Mouse (Mus musculus) embryonic fibroblast, embryonic 13.5 days (primary cell): Measurements from ENCODE around the gene Dis3l2. TPM values are rescaled to one million over a fixed set of nuclear protein-coding genes. Genes with fewer than 3 reads are reported as not detected.

Experiments used
- H3K27ac ChIP-seq: 2 replicates; pipeline ENCODE4 v1.5.1; 2012; ENCODE audit warnings: low read length, control low read depth, inconsistent platforms; ENCODE audit not compliant: insufficient read depth
- H3K4me1 ChIP-seq: 2 replicates; pipeline ENCODE4 v1.6.1; 2011; ENCODE audit warnings: low read length; ENCODE audit not compliant: control insufficient read depth, insufficient read depth
- H3K4me3 ChIP-seq: 2 replicates; pipeline ENCODE4 v1.5.1; 2011; ENCODE audit warnings: mild to moderate bottlenecking, control low read depth, low read length; ENCODE audit not compliant: insufficient read depth
- CTCF ChIP-seq: IDR thresholded peaks from 2 replicates; pipeline ENCODE4 v1.5.1; 2011; ENCODE audit warnings: mild to moderate bottlenecking, control low read depth, low read length, moderate library complexity, borderline replicate concordance; ENCODE audit not compliant: insufficient read depth
- POLR2A ChIP-seq: IDR thresholded peaks from 2 replicates; pipeline ENCODE4 v1.6.1; 2011; ENCODE audit warnings: low read depth, mild to moderate bottlenecking, control low read depth, low read length, moderate library complexity
- polyA plus RNA-seq: library from polyadenylated mRNA; stranded (reverse); fragments of >200 nt; gene quantifications from 2 replicates; pipeline ENCODE4 v1.2.4, GENCODE M21; 2011; ENCODE audit warnings: low read depth; ENCODE audit not compliant: missing spikeins, insufficient read length

Gene Dis3l2
- polyA plus RNA-seq, 1 experiment: 7.5 TPM

GRCm38 (mm10) chr1:87086964-87087363 is 383.4 kb downstream of the Dis3l2 start:
- Histone ChIP-seq H3K4me3 (no peak overlapping the region), H3K27ac (no peak overlapping the region), H3K4me1 (no peaks in the 10 kb centered on the region)
- TF ChIP-seq CTCF (0 out of 2 replicates have a peak, but pooled peaks have one; percentile 5), POLR2A (no peak)

- TF ChIP-seq CTCF: no peak
- TF ChIP-seq POLR2A: no peak
- Histone ChIP-seq H3K4me1 (no peaks in the 10 kb centered on the region), H3K27ac (no peak overlapping the region), H3K4me3 (no peak overlapping the region)
These were observed 385.6 kb downstream of the Dis3l2 start for GRCm38 (mm10) chr1:87089251-87089650.

GRCm38 (mm10) chr1:87089828-87090227 is 386.2 kb downstream of the Dis3l2 start, which contains the start of gene Alppl2:
Alppl2 (minus strand) TSS chr1:87089928.
- TF ChIP-seq POLR2A (no peak), CTCF (no peak)
- H3K27ac ChIP-seq: no peak within 1 kb of the TSS
- H3K4me3 ChIP-seq: no peak within 1 kb of the TSS
- no peaks in the 10 kb centered on the region for H3K4me1 ChIP-seq

- Histone ChIP-seq H3K4me3 (no peak overlapping the region), H3K4me1 (no peaks in the 10 kb centered on the region), H3K27ac (no peak overlapping the region)
- TF ChIP-seq CTCF (no peak), POLR2A (no peak)
These were observed 392.0 kb downstream of the Dis3l2 start for GRCm38 (mm10) chr1:87095642-87096041.

GRCm38 (mm10) chr1:87098358-87098975 is 394.9 kb downstream of the Dis3l2 start:
- TF ChIP-seq CTCF (peak; percentile 65), POLR2A (no peak)
- Histone ChIP-seq H3K4me1 (no peaks in the 10 kb centered on the region), H3K27ac (no peak overlapping the region), H3K4me3 (no peak overlapping the region)

Other genes starting within 250 kb of the Dis3l2 start
- gene Ptma, start 177.1 kb upstream of the Dis3l2 start, polyA plus RNA-seq: 1,524 and 1,625 TPM in 2 replicates
- 37.0 and 39.9 TPM in 2 replicates for gene Pde6d, start 121.2 kb upstream of the Dis3l2 start, polyA plus RNA-seq
- gene Cops7b, start 120.9 kb upstream of the Dis3l2 start, polyA plus RNA-seq: 23.0 and 30.0 TPM in 2 replicates
- 0.51 TPM in 1 of 2 replicates, not detected in the other for gene Nppc, start 33.2 kb upstream of the Dis3l2 start, polyA plus RNA-seq